Mouse (Mus musculus): ENCODE data around the gene Fam219b.

Gene Fam219b

DNA sequence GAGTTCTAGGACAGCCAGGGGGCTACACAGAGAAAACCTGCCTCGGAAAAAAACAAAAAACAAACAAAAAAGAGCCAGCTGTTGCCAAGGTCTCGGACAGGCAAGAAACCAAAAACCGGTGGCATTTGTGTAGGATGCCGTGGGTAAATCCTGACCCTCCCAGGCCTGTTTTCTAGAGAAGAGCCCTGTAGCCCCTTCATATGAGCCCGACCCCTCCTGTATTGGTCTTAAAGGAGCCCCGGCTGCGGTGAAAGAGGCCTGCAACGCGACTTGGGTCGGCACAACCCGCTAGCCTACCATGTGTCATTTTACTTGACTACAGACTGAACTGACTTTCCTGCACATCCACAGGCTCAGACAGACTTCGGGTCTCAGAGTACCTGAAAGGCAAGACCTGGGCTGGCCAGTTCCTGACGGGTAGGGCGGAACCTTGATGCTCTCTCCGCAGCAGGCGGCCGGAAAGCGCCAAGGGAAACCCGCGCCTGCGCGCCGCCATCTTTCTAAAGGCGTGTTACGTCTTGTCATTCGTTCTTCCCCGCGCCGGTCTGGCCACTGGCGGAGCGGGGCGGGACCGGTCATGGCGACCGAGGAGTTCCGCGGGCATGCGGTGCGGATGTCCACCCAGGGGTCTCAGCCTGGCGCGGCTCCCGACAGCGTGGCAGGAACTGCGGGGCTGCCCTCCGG lies at the start of gene Fam219b:
Gene Fam219b, plus strand, starts transcription at position 485 of the 684 bp plus-strand sequence.
- peak; percentile 79 to 85 for DNase-seq

DNA sequence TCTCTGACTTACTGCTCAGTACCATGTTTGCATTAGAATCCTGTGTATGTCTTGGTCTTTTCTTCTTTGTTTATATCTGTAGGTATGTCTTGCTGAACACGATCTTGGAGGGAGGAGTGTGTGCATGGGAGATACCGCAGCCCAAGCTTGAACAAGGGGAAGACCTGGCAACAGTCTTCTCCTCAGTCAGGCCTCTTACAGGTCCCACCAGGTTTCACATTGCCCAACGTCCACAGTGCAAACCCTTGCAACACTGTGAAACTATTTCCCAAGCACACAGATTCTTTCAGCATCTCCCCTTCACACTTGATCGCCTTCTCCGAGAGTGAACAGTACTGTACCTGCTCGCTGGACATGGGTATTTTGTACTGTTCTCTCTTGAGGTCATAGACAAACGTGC lies 49.5 kb upstream of the Fam219b start:
- DNase-seq: no peak

GRCm38 (mm10) chr9:57493532-57493931 lies 43.8 kb upstream of the Fam219b start:
- no peak for DNase-seq

DNA sequence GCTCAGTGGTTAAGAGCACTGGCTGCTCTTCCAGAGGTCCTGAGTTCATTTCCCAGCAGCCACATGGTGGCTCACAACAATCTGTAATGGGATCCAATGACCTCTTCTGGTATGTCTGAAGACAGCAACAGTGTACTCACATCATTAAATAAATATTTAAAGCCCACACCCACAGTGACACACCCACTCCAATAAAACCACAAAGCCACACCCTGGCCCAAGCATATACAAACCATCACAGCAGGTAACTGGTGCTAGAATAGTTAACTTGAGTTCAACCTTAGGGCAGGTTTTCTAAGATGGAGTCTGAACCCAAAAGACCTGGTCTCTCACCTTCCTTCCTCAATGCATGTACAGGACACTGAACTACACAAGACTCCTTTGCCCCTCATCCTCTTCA lies 42.4 kb upstream of the Fam219b start:
- DNase-seq: no peak

- no peak for DNase-seq
Observed at GRCm38 (mm10) chr9:57497236-57497635, 40.1 kb upstream of the Fam219b start.

DNA sequence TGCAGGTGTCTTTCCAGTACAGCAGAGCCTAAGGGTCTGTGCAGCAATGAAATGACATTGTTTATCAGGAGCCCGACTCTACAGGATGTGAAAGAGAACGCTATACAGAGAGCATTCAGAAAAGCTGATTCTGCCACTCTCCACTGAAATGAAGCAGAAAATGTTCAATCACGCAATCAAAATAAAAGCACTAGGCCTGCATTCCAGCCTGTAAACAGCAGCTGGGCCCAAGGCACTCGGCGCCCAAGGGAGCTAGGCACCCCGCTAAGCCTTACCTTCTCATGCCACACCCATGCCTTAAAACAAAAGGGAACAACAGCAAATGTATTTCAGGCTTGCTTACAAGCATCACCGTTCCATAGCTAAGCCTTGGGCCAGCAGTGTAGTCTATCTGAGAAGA lies 38.8 kb upstream of the Fam219b start:
- no peak for DNase-seq

- DNase-seq: no peak
Observed at GRCm38 (mm10) chr9:57501452-57501851, 35.9 kb upstream of the Fam219b start.

- DNase-seq: no peak
Observed at GRCm38 (mm10) chr9:57501861-57502260, 35.5 kb upstream of the Fam219b start.

DNA sequence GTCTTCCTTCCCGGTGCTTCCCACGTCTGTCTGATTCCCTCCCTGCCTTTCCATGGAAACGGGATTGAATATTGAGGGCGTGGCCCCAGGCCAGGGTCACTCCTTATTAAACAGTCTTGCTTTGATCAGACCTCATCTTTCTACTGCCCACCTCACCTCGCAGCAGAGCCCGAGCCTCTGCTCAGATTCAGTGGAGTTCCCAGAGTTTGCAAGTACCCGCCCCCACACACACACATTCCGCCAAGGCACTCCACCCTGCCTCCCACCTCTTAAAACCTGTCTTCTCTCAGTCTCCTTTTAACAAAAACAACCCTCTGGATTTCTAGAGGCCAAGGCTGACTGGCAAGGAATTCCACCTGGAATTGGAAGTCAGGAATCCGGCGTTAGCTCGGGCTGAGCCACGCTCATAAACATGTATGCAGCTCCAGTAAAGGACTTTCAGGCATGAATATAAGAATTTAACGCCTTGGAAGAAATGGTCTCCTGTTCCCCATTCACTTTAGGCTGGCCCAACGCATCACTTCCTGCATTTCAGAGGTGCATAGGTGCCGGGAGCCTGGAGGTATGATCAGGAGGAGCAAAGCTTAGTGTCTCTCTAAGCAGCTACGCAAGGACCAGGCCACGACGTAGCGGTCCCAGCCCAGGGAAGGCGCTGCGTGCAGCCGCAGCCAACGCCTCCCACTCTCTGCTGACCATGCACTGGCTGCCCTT lies 34.3 kb upstream of the Fam219b start:
- no peak for DNase-seq

DNA sequence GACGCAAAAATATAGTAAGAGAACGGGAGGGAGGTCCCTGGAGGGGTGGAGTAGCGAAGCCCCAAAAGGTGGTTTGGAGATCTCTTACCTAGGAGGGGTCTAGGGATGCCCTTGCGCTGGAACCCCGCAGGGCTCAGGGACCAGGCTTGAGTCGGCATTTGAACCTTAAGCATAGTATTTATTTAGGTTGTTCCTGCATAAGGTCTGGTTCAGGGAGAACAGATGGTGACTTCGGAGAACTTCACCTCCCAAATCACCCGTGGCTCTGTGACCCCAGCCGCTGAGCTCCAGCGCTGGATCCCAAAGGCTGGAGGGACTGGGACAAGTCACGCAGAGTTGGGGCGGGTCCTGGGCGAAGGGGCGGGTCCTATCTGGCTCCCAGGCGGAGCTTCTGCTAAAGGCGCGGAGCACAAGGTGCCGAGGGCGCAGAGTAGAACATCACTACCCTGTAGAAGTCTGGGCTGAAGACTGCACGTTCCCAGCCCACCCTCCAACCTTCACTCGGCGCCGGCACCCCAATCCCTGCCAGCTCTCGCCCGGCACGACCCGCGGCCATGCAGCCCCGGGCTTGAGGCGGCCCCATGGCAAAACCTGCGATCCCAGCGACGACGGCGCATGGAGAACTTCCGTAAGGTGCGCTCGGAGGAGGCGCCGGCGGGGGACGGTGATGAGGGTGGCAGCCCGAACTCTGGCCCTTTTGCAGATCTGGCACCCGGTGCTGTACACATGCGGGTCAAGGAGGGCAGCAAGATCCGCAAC lies 33.5 kb upstream of the Fam219b start, which contains the start of gene Rpp25:
Gene Rpp25, plus strand, starts transcription at position 405 of the 759 bp plus-strand sequence.
- no peak for DNase-seq

GRCm38 (mm10) chr9:57504381-57504700 lies 33.0 kb upstream of the Fam219b start:
- peak; percentile 35 to 57 for DNase-seq

DNA sequence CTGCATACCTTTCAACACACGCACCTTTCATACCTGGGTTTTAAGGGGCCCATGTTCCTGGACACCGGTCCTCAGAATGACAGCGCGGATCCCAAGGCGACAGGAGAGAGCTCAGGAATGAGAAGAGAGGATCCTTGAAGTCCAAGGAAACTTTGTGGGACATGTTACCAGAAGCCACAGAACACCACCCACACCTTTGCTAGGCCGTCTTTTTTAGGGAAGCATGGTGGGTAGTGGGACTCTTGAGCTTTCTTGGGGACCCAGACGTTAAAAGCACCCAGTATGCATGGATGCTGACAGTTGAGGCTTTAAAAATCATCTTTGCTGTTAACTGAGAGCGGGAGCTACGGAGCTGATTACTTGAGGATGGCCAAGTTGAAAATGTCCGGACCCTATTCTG lies 32.4 kb upstream of the Fam219b start:
- DNase-seq: no peak

- DNase-seq: no peak
Observed at GRCm38 (mm10) chr9:57505700-57506099, 31.6 kb upstream of the Fam219b start.

DNA sequence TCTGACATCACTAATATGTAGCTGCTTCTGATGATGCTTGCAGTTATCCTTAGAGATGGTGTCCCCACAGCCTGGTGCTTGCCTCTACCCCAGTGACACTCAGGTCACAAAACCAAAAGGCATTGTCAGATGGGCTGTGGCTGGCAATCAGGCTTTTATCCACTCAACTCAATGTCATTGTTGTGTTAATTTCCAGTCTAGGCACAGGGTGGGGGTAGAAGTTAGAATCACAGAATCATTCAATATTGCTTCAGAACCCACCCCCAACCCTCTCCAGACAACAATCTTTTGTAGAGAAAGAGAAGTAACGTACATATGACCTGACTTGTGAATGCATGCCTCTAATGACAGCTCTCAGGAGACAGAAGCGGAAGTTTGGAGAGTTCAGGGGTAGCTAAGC lies 26.8 kb upstream of the Fam219b start:
- no peak for DNase-seq

- DNase-seq: peak in 1 of 2 experiments; percentile 61
Observed at GRCm38 (mm10) chr9:57517113-57517512, 20.2 kb upstream of the Fam219b start.

DNA sequence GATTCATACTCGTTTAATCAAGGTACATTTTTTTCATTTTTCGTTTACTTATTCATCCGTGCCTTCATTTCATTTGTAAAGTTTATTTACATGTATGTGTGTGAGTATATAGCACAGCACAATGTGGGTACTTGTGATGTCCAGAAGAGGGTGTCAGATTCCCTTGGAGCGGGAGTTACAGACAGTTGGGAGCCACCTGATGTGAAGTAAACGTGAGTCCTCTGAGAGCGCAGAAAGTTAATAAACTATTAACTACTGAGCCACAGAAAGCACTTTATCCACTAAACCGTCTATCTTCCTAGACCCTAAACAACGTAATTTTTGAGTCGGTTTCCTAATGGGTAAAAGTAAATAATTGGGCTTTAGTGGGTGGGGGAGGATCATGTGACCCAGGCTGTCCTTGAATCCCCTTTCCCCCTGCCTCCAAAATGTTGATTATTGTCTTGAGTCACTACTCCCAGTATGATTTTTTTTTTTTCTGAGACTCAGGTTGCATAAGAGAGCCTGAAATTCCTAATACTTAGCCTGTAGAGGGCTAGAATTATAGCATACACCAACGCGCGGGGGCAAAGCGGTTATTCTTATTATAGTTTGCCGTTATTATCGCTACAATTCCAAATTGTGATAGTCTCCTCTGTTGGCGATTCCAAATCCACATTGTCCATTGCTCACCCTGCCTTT lies 16.8 kb upstream of the Fam219b start:
- DNase-seq: no peak

GRCm38 (mm10) chr9:57521056-57521911 lies 16.0 kb upstream of the Fam219b start, which contains the start of gene Cox5a:
TSS of gene Cox5a (plus strand) at chr9:57521274.
- peak; percentile 86 to 92 for DNase-seq

DNA sequence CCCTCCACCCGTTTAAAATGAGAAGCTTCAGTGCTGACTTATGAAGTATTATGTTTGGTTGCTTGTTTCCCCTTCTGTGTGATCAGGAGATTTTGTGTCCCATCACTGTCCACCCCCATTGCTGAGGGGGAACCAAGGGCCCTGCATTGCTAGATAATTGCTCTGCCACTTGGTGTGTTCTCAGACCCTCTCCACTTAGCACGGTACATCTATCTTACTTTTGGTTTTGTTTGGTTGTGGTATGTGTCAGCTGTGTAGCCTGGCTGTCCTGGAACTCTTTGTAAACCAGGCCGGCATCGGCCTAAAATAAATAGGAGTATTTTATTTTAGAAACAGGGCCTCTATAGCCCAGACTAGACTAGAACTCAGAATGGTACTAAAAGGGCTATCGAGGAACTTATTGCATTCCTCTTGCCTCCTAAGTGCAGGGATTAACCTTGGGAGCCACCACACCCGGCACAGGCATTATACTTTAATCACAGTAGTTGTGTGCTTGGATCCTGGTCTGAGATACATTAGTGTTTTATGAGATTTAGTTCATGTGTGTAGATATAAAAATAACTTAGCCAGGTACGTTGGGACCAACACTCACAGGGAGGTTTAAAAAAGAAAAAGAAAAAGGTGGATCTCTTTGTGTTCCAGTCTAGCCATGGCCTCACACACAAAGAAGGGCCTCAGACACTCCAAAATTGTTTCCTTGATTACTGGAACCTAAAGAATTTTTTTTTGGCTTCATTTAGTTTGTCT lies 15.0 kb upstream of the Fam219b start:
- DNase-seq: no peak

DNA sequence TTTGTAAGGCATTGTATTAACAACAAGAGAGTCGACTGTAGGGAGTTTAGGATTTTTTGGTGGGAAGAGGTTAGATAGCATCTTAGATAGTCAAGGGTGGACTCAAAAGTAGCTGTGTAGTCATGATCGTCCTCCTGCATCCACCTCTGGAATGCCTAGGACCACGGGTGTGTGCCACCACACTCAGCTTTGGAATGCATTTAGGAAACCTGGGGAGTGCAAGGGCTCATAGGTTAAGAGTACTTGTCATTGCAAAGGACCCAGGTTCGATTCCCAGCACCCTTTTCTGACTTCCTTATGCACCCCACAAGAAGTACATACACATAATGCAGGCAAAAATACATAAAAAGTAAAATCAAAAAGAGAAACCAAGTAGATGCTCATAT lies 14.5 kb upstream of the Fam219b start:
- no peak for DNase-seq

GRCm38 (mm10) chr9:57523754-57524153 lies 13.6 kb upstream of the Fam219b start:
- no peak for DNase-seq

DNA sequence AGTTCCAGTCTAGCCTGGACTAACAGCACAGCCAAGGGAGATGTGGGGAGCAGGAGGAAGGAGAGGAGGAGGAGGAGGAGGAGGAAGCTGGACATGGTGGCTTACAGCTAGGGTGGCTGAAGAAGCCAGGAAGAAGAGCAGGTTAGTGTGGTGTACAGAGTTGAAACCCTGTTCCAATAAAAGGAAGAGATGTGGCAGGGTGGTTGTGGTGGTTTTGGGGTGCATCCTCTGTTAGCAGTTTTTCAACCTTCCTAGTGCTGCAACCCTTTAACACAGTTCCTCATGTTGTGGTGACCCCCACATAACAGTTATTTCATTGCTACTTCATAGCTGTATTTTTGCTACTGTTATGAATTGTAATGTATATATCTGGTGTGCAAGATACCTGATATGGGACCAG lies 12.9 kb upstream of the Fam219b start:
- DNase-seq: no peak
